Mouse (Mus musculus): ENCODE data around the gene Myh10. TPM values are rescaled to one million over a fixed set of nuclear protein-coding genes. Genes with fewer than 3 reads are reported as not detected.
A peak's percentile ranks its signal among the peaks of the same experiment; 100 is the strongest.
"Not testable (repeated sequence)": the region's sequence is repeated elsewhere in the genome, so short reads cannot be mapped to it uniquely, and the experiment has no call there.

The Myh10 gene
- polyA plus RNA-seq, 1 experiment from 2014 or later: 161 TPM

GRCm38 (mm10) chr11:68733401-68733800 is 42.0 kb downstream of the Myh10 start:
- H3K27ac ChIP-seq (replicated peaks); H3K9me3 ChIP-seq; H3K4me3 ChIP-seq; DNase-seq (ENCODE audit: low spot score); H3K27me3 ChIP-seq (replicated peaks; ENCODE audit: low read depth, poor library complexity, severe bottlenecking); H3K4me1 ChIP-seq: not testable (repeated sequence)
- peaks cover 70% of the 10 kb centered on the region for H3K36me3 ChIP-seq (replicated peaks)
- WGBS: 95% methylated on average over 3 of the region's 3 CpGs

GRCm38 (mm10) chr11:68739509-68739908 is 48.1 kb downstream of the Myh10 start:
- Histone ChIP-seq H3K36me3 (replicated peaks) (peaks cover 96% of the 10 kb centered on the region), H3K27me3 (replicated peaks; ENCODE audit: low read depth, poor library complexity, severe bottlenecking) (no peaks in the 10 kb centered on the region), H3K9me3 (no peaks in the 10 kb centered on the region), H3K4me1 (no peaks in the 10 kb centered on the region), H3K4me3 (no peak overlapping the region), H3K27ac (replicated peaks) (no peak overlapping the region)
- no peak for DNase-seq (ENCODE audit: low spot score)
- WGBS: 92% methylated on average over 7 of the region's 7 CpGs

GRCm38 (mm10) chr11:68742658-68743057 is 51.3 kb downstream of the Myh10 start:
- Histone ChIP-seq H3K4me3 (no peak overlapping the region), H3K27me3 (replicated peaks; ENCODE audit: low read depth, poor library complexity, severe bottlenecking) (no peaks in the 10 kb centered on the region), H3K9me3 (no peaks in the 10 kb centered on the region), H3K27ac (replicated peaks) (no peak overlapping the region), H3K36me3 (replicated peaks) (peaks cover 95% of the 10 kb centered on the region), H3K4me1 (no peaks in the 10 kb centered on the region)
- DNase-seq (ENCODE audit: low spot score): no peak
- 93% methylated on average over 2 of the region's 2 CpGs for WGBS

GRCm38 (mm10) chr11:68744150-68744549 is 52.8 kb downstream of the Myh10 start:
- WGBS: 87% methylated on average over 3 of the region's 3 CpGs

GRCm38 (mm10) chr11:68745374-68746200 is 54.2 kb downstream of the Myh10 start:
- DNase-seq (ENCODE audit: low spot score): no peak
- 93% methylated on average over 16 of the region's 16 CpGs for WGBS
- Histone ChIP-seq H3K27me3 (replicated peaks; ENCODE audit: low read depth, poor library complexity, severe bottlenecking) (no peaks in the 10 kb centered on the region), H3K4me3 (no peak overlapping the region), H3K27ac (replicated peaks) (no peak overlapping the region), H3K4me1 (no peaks in the 10 kb centered on the region), H3K36me3 (replicated peaks) (peaks cover 94% of the 10 kb centered on the region), H3K9me3 (no peaks in the 10 kb centered on the region)

More at GRCm38 (mm10) chr11:68744150-68744549, 52.8 kb downstream of the Myh10 start:
- Histone ChIP-seq H3K9me3 (no peaks in the 10 kb centered on the region), H3K4me1 (no peaks in the 10 kb centered on the region), H3K4me3 (no peak overlapping the region), H3K36me3 (replicated peaks) (peaks cover 96% of the 10 kb centered on the region), H3K27ac (replicated peaks) (no peak overlapping the region), H3K27me3 (replicated peaks; ENCODE audit: low read depth, poor library complexity, severe bottlenecking) (no peaks in the 10 kb centered on the region)
- no peak for DNase-seq (ENCODE audit: low spot score)

- Histone ChIP-seq H3K27ac (replicated peaks) (no peak overlapping the region), H3K4me1 (peaks cover 12% of the 10 kb centered on the region), H3K36me3 (replicated peaks) (peaks cover 93% of the 10 kb centered on the region), H3K4me3 (no peak overlapping the region), H3K27me3 (replicated peaks; ENCODE audit: low read depth, poor library complexity, severe bottlenecking) (no peaks in the 10 kb centered on the region), H3K9me3 (no peaks in the 10 kb centered on the region)
- no peak for DNase-seq (ENCODE audit: low spot score)
- 94% methylated on average over 5 of the region's 5 CpGs for WGBS
These were observed 56.8 kb downstream of the Myh10 start for GRCm38 (mm10) chr11:68748121-68748520.

- Histone ChIP-seq H3K4me1 (peaks cover 33% of the 10 kb centered on the region), H3K4me3 (no peak overlapping the region), H3K9me3 (no peaks in the 10 kb centered on the region), H3K27ac (replicated peaks) (no peak overlapping the region), H3K36me3 (replicated peaks) (peaks cover 92% of the 10 kb centered on the region), H3K27me3 (replicated peaks; ENCODE audit: low read depth, poor library complexity, severe bottlenecking) (no peaks in the 10 kb centered on the region)
- no peak for DNase-seq (ENCODE audit: low spot score)
- WGBS: 83% methylated on average over 2 of the region's 2 CpGs
These were observed 58.8 kb downstream of the Myh10 start for GRCm38 (mm10) chr11:68750206-68750605.

GRCm38 (mm10) chr11:68750938-68751337 is 59.6 kb downstream of the Myh10 start:
- Histone ChIP-seq H3K4me1 (peaks cover 36% of the 10 kb centered on the region), H3K9me3 (no peaks in the 10 kb centered on the region), H3K36me3 (replicated peaks) (peaks cover 85% of the 10 kb centered on the region), H3K27ac (replicated peaks) (no peak overlapping the region), H3K27me3 (replicated peaks; ENCODE audit: low read depth, poor library complexity, severe bottlenecking) (no peaks in the 10 kb centered on the region), H3K4me3 (no peak overlapping the region)
- DNase-seq (ENCODE audit: low spot score): no peak
- WGBS: 84% methylated on average over 8 of the region's 8 CpGs

- Histone ChIP-seq H3K9me3 (no peaks in the 10 kb centered on the region), H3K27me3 (replicated peaks; ENCODE audit: low read depth, poor library complexity, severe bottlenecking) (no peaks in the 10 kb centered on the region), H3K4me3 (no peak overlapping the region), H3K4me1 (peaks cover 46% of the 10 kb centered on the region), H3K27ac (replicated peaks) (peak overlapping the region; percentile 57), H3K36me3 (replicated peaks) (peaks cover 79% of the 10 kb centered on the region)
- DNase-seq (ENCODE audit: low spot score): peak; percentile 51
- WGBS: 41% methylated on average over 7 of the region's 7 CpGs
These were observed 62.9 kb downstream of the Myh10 start for GRCm38 (mm10) chr11:68754283-68754682.

- H3K4me1 ChIP-seq: peaks cover 44% of the 10 kb centered on the region
- no peak for DNase-seq (ENCODE audit: low spot score)
- H3K36me3 ChIP-seq (replicated peaks): peaks cover 83% of the 10 kb centered on the region
- H3K9me3 ChIP-seq: no peaks in the 10 kb centered on the region
- no peak overlapping the region for H3K4me3 ChIP-seq
- 71% methylated on average over 11 of the region's 11 CpGs for WGBS
- H3K27me3 ChIP-seq (replicated peaks; ENCODE audit: low read depth, poor library complexity, severe bottlenecking): no peaks in the 10 kb centered on the region
- no peak overlapping the region for H3K27ac ChIP-seq (replicated peaks)
These were observed 65.3 kb downstream of the Myh10 start for GRCm38 (mm10) chr11:68756456-68757348.

- Histone ChIP-seq H3K27ac (replicated peaks) (no peak overlapping the region), H3K4me1 (peaks cover 18% of the 10 kb centered on the region), H3K27me3 (replicated peaks; ENCODE audit: low read depth, poor library complexity, severe bottlenecking) (no peaks in the 10 kb centered on the region), H3K36me3 (replicated peaks) (peaks cover 87% of the 10 kb centered on the region), H3K4me3 (no peak overlapping the region), H3K9me3 (no peaks in the 10 kb centered on the region)
- 92% methylated on average over 3 of the region's 3 CpGs for WGBS
- DNase-seq (ENCODE audit: low spot score): no peak
These were observed 68.3 kb downstream of the Myh10 start for GRCm38 (mm10) chr11:68759691-68760090.

GRCm38 (mm10) chr11:68761155-68761554 is 69.8 kb downstream of the Myh10 start:
- H3K4me1 ChIP-seq: peaks cover 8% of the 10 kb centered on the region
- H3K36me3 ChIP-seq (replicated peaks): peaks cover 96% of the 10 kb centered on the region
- DNase-seq (ENCODE audit: low spot score): no peak
- no peak overlapping the region for H3K27ac ChIP-seq (replicated peaks)
- 89% methylated on average over 4 of the region's 4 CpGs for WGBS
- H3K9me3 ChIP-seq: no peaks in the 10 kb centered on the region
- H3K4me3 ChIP-seq: no peak overlapping the region
- no peaks in the 10 kb centered on the region for H3K27me3 ChIP-seq (replicated peaks; ENCODE audit: low read depth, poor library complexity, severe bottlenecking)
